Mouse (Mus musculus) liver, adult (tissue): ENCODE results near the gene Lmf1.

Source experiments
- GATA4 ChIP-seq: IDR thresholded peaks from 2 replicates; pipeline ENCODE4 v1.6.1; 2014; ENCODE audit warnings: mild to moderate bottlenecking, low read length; ENCODE audit not compliant: insufficient replicate concordance

The Lmf1 gene

DNA sequence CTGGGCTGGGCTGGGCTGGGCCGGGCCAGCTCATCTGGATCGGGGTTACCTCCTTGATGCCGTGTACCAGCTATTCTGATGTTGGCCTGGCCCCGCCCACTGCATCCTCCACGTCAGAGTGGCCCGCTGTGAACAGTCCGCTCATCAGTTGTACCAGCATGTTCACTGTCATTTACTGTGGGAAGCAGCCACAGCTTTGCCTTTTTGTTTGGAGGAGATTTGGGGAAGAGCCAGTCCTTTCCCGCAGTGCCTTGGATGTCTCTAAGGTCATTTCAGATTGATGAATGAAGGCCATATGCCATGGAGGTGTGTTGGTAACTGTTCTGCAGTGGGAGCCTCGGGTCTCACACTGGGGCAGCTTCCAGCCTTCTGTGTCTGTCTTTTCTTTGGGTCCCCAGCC, 33.7 kb downstream of the Lmf1 start:
- TF ChIP-seq GATA4, result no peak

DNA sequence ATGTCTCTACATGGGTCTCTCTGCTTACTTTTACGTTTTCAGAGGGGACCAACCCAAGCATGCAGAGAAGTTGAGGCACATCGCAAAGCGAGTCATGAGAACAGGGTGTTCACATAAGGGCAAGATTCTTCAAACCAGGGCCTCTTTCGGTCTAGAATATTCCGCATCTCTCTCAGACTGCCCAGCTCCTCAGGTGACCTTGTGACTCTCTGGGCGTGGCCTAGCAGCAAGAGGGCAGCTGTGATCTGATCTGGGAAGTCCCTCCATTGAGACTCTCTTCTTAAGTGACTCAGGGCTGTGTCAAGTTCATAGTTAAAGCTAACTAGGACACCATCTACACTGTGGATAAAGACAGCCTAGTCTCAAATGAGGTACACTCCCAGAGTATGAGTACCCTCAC, 34.4 kb downstream of the Lmf1 start:
- no peak for TF ChIP-seq GATA4

DNA sequence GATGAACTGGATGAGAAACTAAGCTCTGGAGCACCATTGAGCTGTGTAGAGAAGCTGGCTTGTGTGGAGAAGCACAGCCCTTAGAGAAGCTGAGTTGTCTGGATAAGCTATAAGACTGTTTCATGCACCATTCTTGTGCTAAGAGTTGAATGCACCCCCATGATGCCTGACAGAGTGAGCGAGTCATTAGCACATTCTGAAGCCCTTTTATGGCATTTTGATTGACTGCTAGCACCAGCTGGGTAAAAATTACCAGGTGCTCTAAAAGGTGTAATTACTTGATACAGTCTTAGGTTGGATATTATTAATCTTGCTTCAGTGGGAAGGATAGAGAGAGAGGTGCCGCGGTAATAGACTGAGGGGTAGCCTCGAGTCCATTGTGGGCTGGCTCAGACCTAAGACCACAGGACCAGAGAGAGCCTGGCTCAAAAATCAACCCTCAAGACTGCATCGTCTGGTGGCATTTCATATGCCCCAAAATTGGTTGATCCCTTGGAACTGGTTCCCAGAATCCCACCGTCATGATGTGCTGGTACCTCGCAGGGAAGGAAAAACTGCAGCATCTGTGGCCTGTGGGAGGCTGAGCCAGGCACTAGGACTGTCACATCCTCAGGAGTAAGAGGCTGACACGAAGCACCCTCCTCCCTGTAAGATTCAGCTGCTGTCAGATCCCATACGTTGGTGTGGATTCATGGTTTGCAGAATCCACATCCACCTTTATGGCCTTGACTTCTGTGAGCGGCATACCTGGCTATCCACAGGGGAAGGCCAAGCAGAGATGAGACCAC, 36.0 kb downstream of the Lmf1 start:
- no peak for TF ChIP-seq GATA4

DNA sequence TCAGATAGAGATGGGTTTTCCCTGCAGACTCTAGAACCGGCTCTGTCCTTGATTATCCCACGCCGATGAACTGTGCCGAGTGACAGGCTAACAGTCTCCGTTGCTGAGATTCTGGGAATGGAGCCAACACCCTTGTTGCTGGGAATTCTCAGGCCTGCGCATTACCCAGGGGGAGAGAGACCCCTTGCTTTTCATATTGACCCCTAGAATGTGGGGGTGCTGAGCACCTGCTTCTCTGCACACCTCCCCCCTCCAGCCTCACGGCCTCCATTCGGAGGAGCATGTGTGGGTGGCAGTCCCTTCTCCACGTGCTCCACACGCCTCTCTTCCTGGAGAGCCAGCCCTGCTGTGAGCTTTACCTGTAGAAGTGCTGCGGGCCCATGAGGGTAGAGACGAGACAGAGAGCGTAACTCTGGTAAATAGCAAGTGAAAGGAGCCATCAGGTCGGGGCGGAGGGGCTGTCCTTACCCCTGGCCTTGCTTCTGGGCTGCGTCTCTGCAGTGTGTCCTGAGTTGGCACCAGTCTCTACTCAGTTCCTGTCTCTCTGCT, 39.7 kb downstream of the Lmf1 start:
- no peak for TF ChIP-seq GATA4

DNA sequence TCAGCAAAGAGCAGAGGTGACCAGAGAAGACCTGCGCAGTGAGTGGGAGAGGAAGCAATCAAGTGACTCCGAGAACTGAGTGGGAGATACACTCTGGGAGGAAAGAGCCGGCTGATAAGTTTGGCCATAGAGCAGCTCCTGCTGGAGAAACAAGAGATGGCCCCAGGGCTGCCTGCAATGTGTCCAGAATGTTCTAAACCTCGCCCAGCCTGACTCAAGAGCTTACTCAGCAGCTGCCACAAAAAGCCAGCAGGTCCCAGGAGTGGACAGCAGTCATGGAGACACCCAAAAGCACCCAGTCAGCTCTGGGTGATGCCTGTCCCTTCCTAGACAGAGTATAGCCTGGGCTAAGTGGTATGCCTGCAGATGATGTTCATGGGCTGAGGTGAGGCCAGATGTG, 44.6 kb downstream of the Lmf1 start:
- TF ChIP-seq GATA4, result no peak

DNA sequence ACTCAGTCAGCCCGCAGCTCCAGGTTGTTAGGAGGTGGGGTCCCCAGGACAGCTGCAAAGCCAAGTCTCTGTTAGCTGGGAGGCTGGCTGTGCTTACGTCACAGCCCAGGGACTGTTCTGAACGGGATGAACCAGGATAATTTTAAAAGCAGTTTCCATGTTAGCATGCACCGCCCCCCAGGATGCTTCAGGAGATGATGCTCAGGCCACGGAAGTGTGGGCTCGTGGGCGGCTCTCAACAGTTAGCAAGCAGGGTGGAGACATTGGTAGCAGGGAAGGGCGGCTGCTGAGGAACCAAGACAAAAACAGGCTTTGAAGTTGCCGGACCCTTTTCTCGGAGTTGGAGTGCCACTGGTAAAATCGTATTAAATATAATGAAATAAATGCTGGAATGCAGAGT, 45.0 kb downstream of the Lmf1 start:
- TF ChIP-seq GATA4, result no peak

DNA sequence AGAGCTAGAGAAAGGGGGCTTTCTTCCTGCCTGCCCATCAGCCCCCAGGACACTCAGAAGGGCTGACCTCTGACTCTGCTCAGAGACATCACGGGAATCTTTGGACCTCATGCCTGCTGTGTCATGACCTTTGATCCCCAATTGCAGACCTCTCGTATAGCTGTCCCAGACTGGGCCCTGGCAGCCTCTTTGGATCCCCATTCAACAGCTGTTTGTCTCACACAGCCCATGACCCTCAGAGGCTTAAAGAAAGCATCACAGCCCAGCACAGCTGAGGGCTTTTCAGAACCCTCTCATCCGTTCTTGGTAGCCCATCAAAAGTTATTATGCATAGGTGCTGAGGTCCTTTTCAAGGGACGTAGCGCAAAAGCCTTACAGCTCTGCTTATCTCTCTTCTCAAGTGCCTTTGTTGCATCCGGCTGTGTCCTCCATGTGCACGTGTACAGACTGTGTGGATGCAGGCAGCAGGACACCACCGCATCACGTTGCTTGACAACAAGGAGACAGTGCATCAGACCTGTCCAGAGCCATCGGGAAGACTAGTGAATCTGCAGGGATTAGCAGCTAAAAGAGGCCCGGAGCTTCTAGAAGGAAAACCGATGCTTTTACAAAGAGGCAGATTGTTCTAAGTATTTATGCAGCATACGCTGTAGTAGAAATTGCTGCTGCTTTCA, 45.7 kb downstream of the Lmf1 start:
- TF ChIP-seq GATA4, result no peak

DNA sequence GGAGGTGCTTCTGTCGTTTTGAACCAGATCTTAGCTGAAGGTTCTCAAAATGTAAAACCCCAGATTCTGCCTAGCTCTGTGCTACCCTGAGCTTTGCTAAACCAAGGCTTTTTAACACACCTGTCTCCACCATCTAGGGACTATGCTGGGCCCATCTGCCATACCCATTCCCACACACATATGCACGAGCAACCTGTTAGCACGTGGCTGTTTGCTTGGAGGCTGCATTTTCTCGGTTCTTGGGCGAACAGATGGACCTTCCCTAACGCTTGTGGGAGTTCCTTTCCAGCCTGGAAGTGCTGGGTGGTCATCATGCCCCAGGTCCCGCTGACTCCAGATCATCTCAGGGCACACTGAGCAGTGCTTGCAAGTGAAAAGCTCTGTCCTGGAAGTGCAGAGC, 46.4 kb downstream of the Lmf1 start:
- TF ChIP-seq GATA4, result no peak

DNA sequence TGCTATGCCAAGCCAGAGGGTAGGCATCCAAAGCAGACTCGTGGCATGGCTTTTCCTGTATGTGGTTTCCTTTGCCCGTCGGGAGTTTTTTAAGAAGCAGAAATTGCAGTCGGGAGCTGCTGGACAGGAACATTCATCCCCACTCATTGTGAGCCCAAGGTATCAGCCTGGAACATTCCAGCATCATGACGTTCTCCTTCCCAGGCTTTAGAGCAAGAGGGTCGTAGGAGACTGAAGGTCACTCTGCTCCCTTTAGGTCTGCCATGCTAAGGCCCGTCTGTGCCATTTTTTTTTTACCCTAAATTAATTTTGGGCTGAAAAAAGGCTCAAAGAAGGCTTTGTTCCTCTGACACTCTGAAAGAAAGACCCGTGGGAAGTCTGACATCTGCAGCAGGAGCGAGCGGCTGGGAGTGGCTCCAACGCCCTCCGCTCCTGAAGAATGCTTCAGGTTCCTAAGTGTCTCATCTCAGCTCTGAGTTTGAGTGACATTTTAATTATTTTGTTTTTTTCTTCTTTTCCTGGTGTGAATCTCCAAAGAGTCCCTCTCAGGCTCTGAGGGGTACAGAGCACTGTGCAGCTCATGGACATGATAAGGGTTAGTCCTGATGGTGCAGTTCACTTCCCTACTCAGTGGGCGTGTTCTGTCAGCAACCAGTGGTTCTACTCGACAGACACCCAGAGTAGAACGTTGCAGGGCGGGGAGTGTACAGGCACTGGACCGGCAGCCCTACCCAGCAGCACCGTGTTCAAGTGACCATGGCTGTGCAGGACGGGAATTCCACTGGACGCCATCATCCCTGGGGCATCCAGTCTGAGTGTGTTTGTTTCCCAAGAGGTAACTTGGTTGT, 47.5 kb downstream of the Lmf1 start:
- no peak for TF ChIP-seq GATA4

DNA sequence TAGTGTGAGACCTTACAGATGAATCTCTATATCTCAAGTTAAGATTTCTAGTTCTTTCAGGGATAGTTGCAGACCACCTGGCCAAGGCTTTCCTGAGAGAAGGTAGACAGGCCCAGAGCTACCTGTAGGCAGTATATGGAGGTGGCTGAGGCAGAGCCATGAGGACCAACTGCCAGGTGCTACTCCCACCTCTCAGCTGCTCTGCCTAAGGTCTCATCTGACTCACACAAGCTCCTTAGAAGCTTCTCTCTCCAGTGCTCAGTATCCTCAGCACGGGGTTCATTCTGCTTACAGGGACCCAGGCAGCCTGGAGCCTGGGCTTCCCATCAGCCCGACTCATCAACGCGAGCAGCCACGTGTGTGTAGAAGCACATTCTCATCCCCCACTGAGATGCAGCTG, 51.4 kb downstream of the Lmf1 start:
- no peak for TF ChIP-seq GATA4

DNA sequence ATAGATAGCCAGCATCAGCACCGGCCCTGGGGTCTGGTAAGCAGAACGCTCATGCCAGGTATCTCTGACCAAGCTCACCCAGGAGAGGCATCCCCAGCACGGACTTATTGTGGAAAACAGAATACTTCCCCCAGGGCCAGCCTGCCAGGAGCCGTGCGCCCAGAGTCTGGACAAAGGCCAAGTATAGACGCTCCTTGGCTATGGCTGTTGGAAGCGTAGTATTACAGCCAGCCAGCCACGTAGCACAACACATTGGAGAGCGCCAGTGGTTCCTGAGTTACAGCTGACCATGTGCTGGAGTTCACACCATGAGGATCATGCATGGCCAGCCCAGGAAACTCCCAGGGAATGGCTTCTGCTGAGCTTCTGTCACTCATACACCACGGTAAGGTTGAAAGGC, 55.2 kb downstream of the Lmf1 start:
- TF ChIP-seq GATA4, result no peak

DNA sequence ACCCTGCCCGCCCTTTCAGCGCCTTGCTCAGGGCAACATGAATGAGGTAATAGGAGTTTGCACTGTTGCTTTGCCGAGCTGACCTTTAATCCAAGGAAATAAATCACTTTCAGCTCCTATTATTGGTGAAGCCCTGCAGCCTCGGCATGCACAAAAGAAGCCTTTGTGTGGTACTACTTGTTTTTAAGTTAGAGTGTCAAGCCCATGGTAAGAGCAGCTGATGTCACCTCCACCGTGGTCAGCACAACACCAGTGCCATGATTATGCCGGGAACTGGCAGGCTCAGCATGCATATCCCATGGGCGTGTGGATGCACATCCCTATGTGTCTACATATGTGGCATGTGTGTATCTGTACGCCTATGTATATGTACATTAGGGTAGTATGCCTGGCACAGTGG, 56.5 kb downstream of the Lmf1 start:
- TF ChIP-seq GATA4, result no peak

DNA sequence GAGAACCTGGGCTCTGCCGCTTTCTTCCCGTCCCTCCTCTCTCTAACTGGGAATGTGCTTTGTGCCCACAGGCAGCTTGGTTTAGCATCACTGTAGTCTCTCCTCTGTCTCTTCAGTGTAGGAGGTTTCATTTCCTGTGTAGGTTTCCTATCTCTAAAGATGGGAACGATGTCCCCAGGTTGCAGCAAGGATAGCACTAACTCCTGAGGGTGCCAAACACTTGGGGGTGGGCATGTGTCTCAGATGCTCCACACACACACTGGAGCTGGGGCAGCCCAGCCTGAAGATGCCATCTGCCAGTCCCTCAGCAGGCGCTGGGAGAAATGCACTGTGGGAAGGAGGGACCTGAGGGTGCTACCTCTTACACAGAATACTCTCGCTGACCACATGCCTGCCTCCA, 56.9 kb downstream of the Lmf1 start:
- TF ChIP-seq GATA4, result no peak

DNA sequence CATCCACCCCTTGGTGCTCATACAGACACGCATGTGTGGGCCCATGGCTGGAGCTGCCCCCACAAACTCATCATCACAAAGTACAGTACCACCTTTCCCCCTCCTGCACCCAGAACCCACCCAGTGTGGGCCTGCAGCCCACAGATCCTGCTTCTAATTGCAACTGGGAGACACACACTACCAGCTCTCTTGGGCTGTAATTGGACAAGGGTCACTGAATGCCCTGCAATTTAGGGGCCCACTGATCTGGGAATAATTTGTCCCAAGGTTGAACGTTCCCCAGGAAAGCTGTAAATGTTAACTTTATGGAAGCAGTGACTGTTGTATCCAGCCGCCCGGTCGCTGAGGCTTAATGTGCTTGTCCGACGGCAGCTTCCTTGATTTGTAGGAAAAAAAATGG, 59.1 kb downstream of the Lmf1 start:
- TF ChIP-seq GATA4, result no peak

DNA sequence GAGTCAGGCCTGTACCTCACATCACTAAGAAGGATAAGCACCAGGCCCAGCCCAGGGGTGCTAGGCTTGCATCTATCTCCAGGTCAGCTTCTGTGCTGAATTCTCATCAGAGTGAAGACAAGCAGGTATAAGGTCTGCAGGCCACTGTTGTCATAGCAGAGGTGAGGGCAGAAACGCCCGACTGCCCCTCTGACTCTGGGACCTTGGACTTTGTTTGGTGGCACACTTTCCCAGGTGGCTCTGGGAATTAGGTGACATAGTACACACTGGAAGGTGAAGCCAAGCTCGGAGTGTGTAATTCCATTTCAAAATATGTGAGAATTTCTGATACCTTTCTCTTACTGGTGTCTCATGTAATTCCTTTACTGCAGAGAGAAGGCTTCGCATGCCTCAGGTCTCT, 59.6 kb downstream of the Lmf1 start:
- no peak for TF ChIP-seq GATA4

DNA sequence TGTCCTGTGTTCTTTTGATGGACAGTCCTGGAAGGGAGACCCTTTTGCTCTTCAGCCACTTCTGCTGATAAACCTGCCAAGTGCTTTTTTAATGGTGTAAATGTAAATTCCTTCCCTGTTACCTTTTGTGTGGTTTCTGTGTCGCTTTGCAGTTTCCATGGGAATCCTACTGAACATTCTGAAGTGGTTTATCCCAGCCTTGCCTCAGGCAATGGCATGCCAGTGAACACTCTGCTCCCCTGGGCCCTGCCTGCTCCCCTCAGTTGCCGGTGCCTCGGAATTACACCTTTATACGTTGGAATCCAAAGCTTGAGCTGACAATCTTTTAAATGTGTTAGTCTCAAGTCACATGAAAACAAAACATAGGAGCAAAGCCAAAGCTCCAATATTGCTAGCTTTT, 62.1 kb downstream of the Lmf1 start:
- no peak for TF ChIP-seq GATA4
